ENCODE assay signal across 8 mouse cellular contexts in the genomic region with DNA sequence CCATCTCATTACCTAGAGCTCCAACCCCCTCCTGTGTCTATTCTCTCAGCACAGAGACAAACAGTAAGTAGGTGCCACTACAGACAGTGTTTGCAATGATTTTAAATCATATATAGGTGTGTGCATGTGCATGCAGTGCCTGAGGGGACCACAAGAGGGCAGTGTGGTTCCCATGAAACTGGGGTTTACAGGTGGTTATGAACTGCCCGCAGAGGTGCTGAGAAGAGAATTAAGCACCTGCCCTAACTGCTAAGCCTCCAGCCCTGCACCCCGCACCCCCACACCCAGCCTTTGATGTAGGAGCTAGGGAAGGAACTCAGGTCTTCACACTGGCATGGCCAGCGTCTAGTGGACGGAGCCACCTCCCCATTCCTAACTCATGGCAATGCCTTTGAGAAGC. TPM values are rescaled to one million over a fixed set of nuclear protein-coding genes. Genes with fewer than 3 reads are reported as not detected.
DNase-seq lines count a peak whose midpoint lies in the region; ATAC-seq lines count a peak whose summit lies in the region.

No protein-coding gene starts in this region.

- no peak overlapping the region for H3K27ac ChIP-seq in forebrain, embryonic 14.5 days (ENCODE audit: low read depth, low read length)
- H3K27ac ChIP-seq in forebrain, embryonic 12.5 days: no peak overlapping the region
- no peak overlapping the region for H3K27ac ChIP-seq in midbrain, embryonic 11.5 days (ENCODE audit: low read depth, low read length)
- H3K27ac ChIP-seq in midbrain, embryonic 16.5 days (ENCODE audit: low read length): no peak overlapping the region
- H3K27ac ChIP-seq in limb, embryonic 11.5 days (replicated peaks; ENCODE audit: low read depth, low read length): no peak overlapping the region

- H3K4me3 ChIP-seq in forebrain, embryonic 14.5 days (ENCODE audit: low read depth, low read length): no peak overlapping the region
- H3K4me3 ChIP-seq in forebrain, embryonic 12.5 days (replicated peaks): no peak overlapping the region
- no peak overlapping the region for H3K4me3 ChIP-seq in midbrain, embryonic 11.5 days (ENCODE audit: low read depth, low read length)
- no peak overlapping the region for H3K4me3 ChIP-seq in midbrain, embryonic 16.5 days (ENCODE audit: low read depth, low read length)
- no peak overlapping the region for H3K4me3 ChIP-seq in limb, embryonic 11.5 days (ENCODE audit: low read depth, low read length)

- no peak for ATAC-seq in forebrain, embryonic 14.5 days
- ATAC-seq in forebrain, embryonic 12.5 days (ENCODE audit: low FRiP score): no peak
- ATAC-seq in midbrain, embryonic 11.5 days (ENCODE audit: low FRiP score): no peak
- ATAC-seq in midbrain, embryonic 16.5 days: no peak
- ATAC-seq in limb, embryonic 11.5 days (ENCODE audit: insufficient number of reproducible peaks, low FRiP score, low TSS enrichment, low read depth): no peak

- no peaks in the 10 kb centered on the region for H3K27me3 ChIP-seq in forebrain, embryonic 14.5 days (replicated peaks; ENCODE audit: control insufficient read depth, insufficient read depth, low read length)
- H3K27me3 ChIP-seq in forebrain, embryonic 12.5 days: peaks cover 11% of the 10 kb centered on the region
- H3K27me3 ChIP-seq in midbrain, embryonic 11.5 days (ENCODE audit: control insufficient read depth, insufficient read depth, low read length): no peaks in the 10 kb centered on the region; the same call in 1 of the 2 replicates
- no peaks in the 10 kb centered on the region for H3K27me3 ChIP-seq in midbrain, embryonic 16.5 days (ENCODE audit: control insufficient read depth, insufficient read depth, low read depth, low read length)
- H3K27me3 ChIP-seq in limb, embryonic 11.5 days (ENCODE audit: control insufficient read depth, insufficient read depth, low read length): no peaks in the 10 kb centered on the region

- H3K4me1 ChIP-seq in forebrain, embryonic 14.5 days (ENCODE audit: control insufficient read depth, insufficient read depth, low read length): no peaks in the 10 kb centered on the region
- H3K4me1 ChIP-seq in forebrain, embryonic 12.5 days: peaks cover 3% of the 10 kb centered on the region
- 0 out of 2 replicates have a peak, but pooled peaks cover 3% of the 10 kb centered on the region for H3K4me1 ChIP-seq in midbrain, embryonic 11.5 days (ENCODE audit: control insufficient read depth, insufficient read depth, low read length)
- H3K4me1 ChIP-seq in midbrain, embryonic 16.5 days (ENCODE audit: control insufficient read depth, insufficient read depth, low read length): no peaks in the 10 kb centered on the region
- H3K4me1 ChIP-seq in limb, embryonic 11.5 days (ENCODE audit: control insufficient read depth, insufficient read depth, low read length): no peaks in the 10 kb centered on the region

- 70% methylated on average over 4 of the region's 4 CpGs for WGBS in forebrain, embryonic 14.5 days
- whole genome bisulfite sequencing in forebrain, embryonic 12.5 days: 67% methylated on average over 4 of the region's 4 CpGs
- 52% methylated on average over 4 of the region's 4 CpGs for WGBS in midbrain, embryonic 11.5 days
- 59% methylated on average over 4 of the region's 4 CpGs for WGBS in midbrain, embryonic 16.5 days
- 60% methylated on average over 4 of the region's 4 CpGs for WGBS in limb, embryonic 11.5 days

- no peaks in the 10 kb centered on the region for H3K36me3 ChIP-seq in forebrain, embryonic 14.5 days (ENCODE audit: control insufficient read depth, insufficient read depth, low read length)
- H3K36me3 ChIP-seq in forebrain, embryonic 12.5 days (replicated peaks): 0 out of 2 replicates have a peak, but pooled peaks cover under 1% of the 10 kb centered on the region
- H3K36me3 ChIP-seq in midbrain, embryonic 11.5 days (ENCODE audit: control insufficient read depth, insufficient read depth, low read length): no peaks in the 10 kb centered on the region
- H3K36me3 ChIP-seq in midbrain, embryonic 16.5 days (ENCODE audit: control insufficient read depth, insufficient read depth, low read length): no peaks in the 10 kb centered on the region
- no peaks in the 10 kb centered on the region for H3K36me3 ChIP-seq in limb, embryonic 11.5 days (ENCODE audit: control insufficient read depth, insufficient read depth, low read length)

- no peak overlapping the region for H3K9ac ChIP-seq in forebrain, embryonic 14.5 days (ENCODE audit: low read length)
- H3K9ac ChIP-seq in forebrain, embryonic 12.5 days: no peak overlapping the region
- H3K9ac ChIP-seq in midbrain, embryonic 11.5 days (ENCODE audit: low read length): no peak overlapping the region
- H3K9ac ChIP-seq in midbrain, embryonic 16.5 days (ENCODE audit: low read depth, low read length): no peak overlapping the region
- H3K9ac ChIP-seq in limb, embryonic 11.5 days (ENCODE audit: low read length): no peak overlapping the region

- no peaks in the 10 kb centered on the region for H3K9me3 ChIP-seq in forebrain, embryonic 14.5 days (replicated peaks; ENCODE audit: control insufficient read depth, low read length)
- H3K9me3 ChIP-seq in forebrain, embryonic 12.5 days: no peaks in the 10 kb centered on the region
- H3K9me3 ChIP-seq in midbrain, embryonic 11.5 days (ENCODE audit: control insufficient read depth, low read length): no peaks in the 10 kb centered on the region; the same call in 1 of the 2 replicates
- no peaks in the 10 kb centered on the region for H3K9me3 ChIP-seq in midbrain, embryonic 16.5 days (replicated peaks; ENCODE audit: control insufficient read depth, low read length, poor library complexity, severe bottlenecking)
- H3K9me3 ChIP-seq in limb, embryonic 11.5 days (ENCODE audit: control insufficient read depth, low read length): no peaks in the 10 kb centered on the region

- no peak overlapping the region for H3K4me2 ChIP-seq in forebrain, embryonic 14.5 days (ENCODE audit: low read length)
- no peak overlapping the region for H3K4me2 ChIP-seq in forebrain, embryonic 12.5 days
- H3K4me2 ChIP-seq in midbrain, embryonic 11.5 days: no peak overlapping the region
- no peak overlapping the region for H3K4me2 ChIP-seq in midbrain, embryonic 16.5 days (ENCODE audit: low read length)
- H3K4me2 ChIP-seq in limb, embryonic 11.5 days (ENCODE audit: low read depth, severe bottlenecking): no peak overlapping the region

- DNase-seq in forebrain, embryonic 14.5 days (ENCODE audit: low spot score): peak; percentile 30
- peak; percentile 94 for DNase-seq in midbrain, embryonic 11.5 days (ENCODE audit: low spot score, missing footprints)
- peak; percentile 54 for DNase-seq in c-Kit-positive CD71-positive TER-119-positive erythroid progenitor cells, embryonic 14.5 days (ENCODE audit: low spot score)
- peak; percentile 72 for DNase-seq in limb, embryonic 11.5 days (ENCODE audit: low spot score)
- DNase-seq in spleen, adult 12 weeks (ENCODE audit: low spot score): peak; percentile 31
- no peak for DNase-seq in left cerebral cortex, adult 9 months (ENCODE audit: low spot score in 2 of 2)

RNA-seq across cellular contexts. Expression of gene Guca1b, which starts 1.5 kb away (rescaled TPM):
- polyA plus RNA-seq in forebrain, embryonic 14.5 days (2014; fragmentation: Nextera tagmentation; extraction: Ambion mirVana): 0.37 TPM in 1 of 2 replicates, not detected in the other
- polyA plus RNA-seq in forebrain, embryonic 12.5 days (2016; fragmentation: Nextera tagmentation; extraction: Ambion mirVana): 0.46 and 0.68 TPM in 2 replicates
- 0.70 and 0.81 TPM in 2 replicates for polyA plus RNA-seq in midbrain, embryonic 11.5 days (2014; fragmentation: Nextera tagmentation; extraction: Ambion mirVana)
- 0.33 and 0.37 TPM in 2 replicates for polyA plus RNA-seq in midbrain, embryonic 16.5 days (2015; fragmentation: Nextera tagmentation; extraction: Ambion mirVana)
- 0.25 and 0.51 TPM in 2 replicates for polyA plus RNA-seq in limb, embryonic 11.5 days (2014; fragmentation: Nextera tagmentation; extraction: Ambion mirVana)

RNA-seq across cellular contexts. Expression of gene Guca1a, which starts 13.7 kb away (rescaled TPM):
- polyA plus RNA-seq in forebrain, embryonic 14.5 days (2014; fragmentation: Nextera tagmentation; extraction: Ambion mirVana): 0.47 and 0.69 TPM in 2 replicates
- polyA plus RNA-seq in forebrain, embryonic 12.5 days (2016; fragmentation: Nextera tagmentation; extraction: Ambion mirVana): 0.23 and 0.60 TPM in 2 replicates
- 1.5 and 1.8 TPM in 2 replicates for polyA plus RNA-seq in midbrain, embryonic 11.5 days (2014; fragmentation: Nextera tagmentation; extraction: Ambion mirVana)
- 0.29 and 0.50 TPM in 2 replicates for polyA plus RNA-seq in midbrain, embryonic 16.5 days (2015; fragmentation: Nextera tagmentation; extraction: Ambion mirVana)
- polyA plus RNA-seq in limb, embryonic 11.5 days (2014; fragmentation: Nextera tagmentation; extraction: Ambion mirVana): 0.23 TPM in 1 of 2 replicates, not detected in the other

RNA-seq across cellular contexts. Expression of gene Mrps10, which starts 18.0 kb away (rescaled TPM):
- polyA plus RNA-seq in forebrain, embryonic 14.5 days (2014; fragmentation: Nextera tagmentation; extraction: Ambion mirVana): 73.8 and 94.0 TPM in 2 replicates
- 69.2 and 71.3 TPM in 2 replicates for polyA plus RNA-seq in forebrain, embryonic 12.5 days (2016; fragmentation: Nextera tagmentation; extraction: Ambion mirVana)
- polyA plus RNA-seq in midbrain, embryonic 11.5 days (2014; fragmentation: Nextera tagmentation; extraction: Ambion mirVana): 73.5 and 77.5 TPM in 2 replicates
- 63.6 and 67.6 TPM in 2 replicates for polyA plus RNA-seq in midbrain, embryonic 16.5 days (2015; fragmentation: Nextera tagmentation; extraction: Ambion mirVana)
- polyA plus RNA-seq in limb, embryonic 11.5 days (2014; fragmentation: Nextera tagmentation; extraction: Ambion mirVana): 79.8 and 79.9 TPM in 2 replicates

RNA-seq across cellular contexts. Expression of gene AI661453, which starts 49.8 kb away (rescaled TPM):
- 0.18 TPM in 1 of 2 replicates, not detected in the other for polyA plus RNA-seq in forebrain, embryonic 14.5 days (2014; fragmentation: Nextera tagmentation; extraction: Ambion mirVana)
- polyA plus RNA-seq in forebrain, embryonic 12.5 days (2016; fragmentation: Nextera tagmentation; extraction: Ambion mirVana): 0.13 and 0.19 TPM in 2 replicates
- polyA plus RNA-seq in midbrain, embryonic 11.5 days (2014; fragmentation: Nextera tagmentation; extraction: Ambion mirVana): 0.07 and 0.30 TPM in 2 replicates
- polyA plus RNA-seq in midbrain, embryonic 16.5 days (2015; fragmentation: Nextera tagmentation; extraction: Ambion mirVana): 0.09 and 0.17 TPM in 2 replicates
- polyA plus RNA-seq in limb, embryonic 11.5 days (2014; fragmentation: Nextera tagmentation; extraction: Ambion mirVana): 0.41 and 0.74 TPM in 2 replicates

RNA-seq across cellular contexts. Expression of gene 1700001C19Rik, which starts 50.5 kb away (rescaled TPM):
- 0.61 and 0.69 TPM in 2 replicates for polyA plus RNA-seq in forebrain, embryonic 14.5 days (2014; fragmentation: Nextera tagmentation; extraction: Ambion mirVana)
- 0.19 and 0.31 TPM in 2 replicates for polyA plus RNA-seq in forebrain, embryonic 12.5 days (2016; fragmentation: Nextera tagmentation; extraction: Ambion mirVana)
- 0.18 and 0.41 TPM in 2 replicates for polyA plus RNA-seq in midbrain, embryonic 11.5 days (2014; fragmentation: Nextera tagmentation; extraction: Ambion mirVana)
- polyA plus RNA-seq in midbrain, embryonic 16.5 days (2015; fragmentation: Nextera tagmentation; extraction: Ambion mirVana): 0.46 and 0.50 TPM in 2 replicates
- polyA plus RNA-seq in limb, embryonic 11.5 days (2014; fragmentation: Nextera tagmentation; extraction: Ambion mirVana): 0.12 TPM in 1 of 2 replicates, not detected in the other

Comparison
In these comparisons a context has a peak if more than half of its experiments do, and no peak if none do; other contexts are left out.
1. DNase-seq: peak in forebrain, embryonic 14.5 days (single experiment), midbrain, embryonic 11.5 days (single experiment), c-Kit-positive CD71-positive TER-119-positive erythroid progenitor cells, embryonic 14.5 days (single experiment), limb, embryonic 11.5 days (single experiment) and spleen, adult 12 weeks (single experiment); none in left cerebral cortex, adult 9 months (0 of 2).